Mouse (Mus musculus): Measurements from ENCODE around the gene Prdm16.

DNA sequence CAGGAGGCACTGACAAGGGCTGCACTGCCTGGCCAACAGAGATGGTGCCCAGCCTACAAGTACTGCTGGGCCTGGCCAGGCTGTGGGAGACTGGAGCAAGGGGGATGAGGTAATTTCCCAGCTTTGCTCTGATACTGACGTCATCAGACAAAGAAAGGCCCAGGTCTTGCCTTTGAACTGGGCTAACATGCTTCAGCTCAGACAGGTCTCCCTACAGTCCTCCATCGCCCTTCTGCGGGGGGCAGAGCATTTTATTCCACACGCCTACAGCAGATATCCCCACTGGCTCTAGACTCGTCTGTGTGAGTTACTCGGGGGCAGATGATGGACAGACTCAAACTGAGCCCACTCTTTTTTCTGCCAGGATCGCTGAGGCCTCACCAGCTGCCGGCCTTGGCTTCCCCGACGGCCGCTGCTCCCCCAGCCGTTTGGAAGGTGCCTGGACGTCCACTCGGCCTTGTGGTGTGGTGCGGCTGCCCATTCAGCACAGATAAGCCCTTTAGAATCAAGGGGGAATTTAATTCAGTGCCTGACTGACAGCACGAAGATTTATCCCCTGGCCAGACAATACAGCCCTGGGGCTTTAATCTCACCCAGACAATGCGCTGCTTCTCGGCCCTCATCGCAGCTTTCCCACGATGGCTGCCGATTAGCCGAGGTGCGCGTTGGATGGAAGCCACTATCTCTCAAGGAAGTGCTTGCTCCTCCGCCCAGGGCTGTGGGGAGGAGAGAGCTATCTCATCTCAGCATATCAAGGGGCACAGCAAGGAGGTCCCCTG, 32.8 kb downstream of the Prdm16 start:
- TF ChIP-seq GATA1 (IDR thresholded peaks at IDR 0.05; ENCODE audit: borderline replicate concordance, low read length) (no peak), FLI1 (IDR thresholded peaks at IDR 0.05; ENCODE audit: low read length) (no peak)

Measured in megakaryocyte, embryonic 14.5 days (primary cell).